Mouse (Mus musculus) bone marrow, adult 2 months (tissue): ENCODE results near the gene Gabpb2. TPM values are rescaled to one million over a fixed set of nuclear protein-coding genes. Genes with fewer than 3 reads are reported as not detected.

Experiments
- H3K27ac ChIP-seq: fragments of 200-500 bp; 2 replicates; pipeline ENCODE4 v1.5.1; 2012; ENCODE audit warnings: low read depth, mild to moderate bottlenecking, control low read depth, inconsistent platforms, low read length; ENCODE audit not compliant: control insufficient read depth, poor library complexity, insufficient read depth
- H3K4me1 ChIP-seq: fragments of 200-500 bp; 2 replicates; pipeline ENCODE4 v1.6.1; 2011; ENCODE audit warnings: low read length; ENCODE audit not compliant: control insufficient read depth, insufficient read depth
- H3K4me3 ChIP-seq: fragments of 200-500 bp; replicated peaks from 2 replicates; pipeline ENCODE3; 2011; ENCODE audit warnings: mild to moderate bottlenecking, low read depth, low read length, control low read depth; ENCODE audit not compliant: control insufficient read depth
- CTCF ChIP-seq: fragments of 200-500 bp; IDR thresholded peaks from 2 replicates; pipeline ENCODE4 v1.5.1; 2011; ENCODE audit warnings: low read length, control low read depth; ENCODE audit not compliant: control insufficient read depth, insufficient read depth
- POLR2A ChIP-seq: fragments of 200-500 bp; IDR thresholded peaks from 2 replicates; pipeline ENCODE4 v1.6.1; 2011; ENCODE audit warnings: low read depth, mild to moderate bottlenecking, control low read depth, low read length, borderline replicate concordance; ENCODE audit not compliant: control insufficient read depth
- WGBS: fragments of 180-500 bp; shearing (Covaris S2); methylation state at CpG from one replicate; pipeline ENCODE4 v1.1.7; 2018; 5-methylcytosine and 5-hydroxymethylcytosine counted together
- polyA plus RNA-seq: library from polyadenylated mRNA; stranded (reverse); fragments of >200 nt; gene quantifications from 2 replicates; pipeline ENCODE4 v1.2.4, GENCODE M21; 2011; ENCODE audit warnings: low replicate concordance; ENCODE audit not compliant: missing spikeins, insufficient read depth, insufficient read length

Gabpb2 gene
- polyA plus RNA-seq, 1 experiment: 28.5 TPM

- Histone ChIP-seq H3K27ac (no peak overlapping the region), H3K4me3 (no peak overlapping the region), H3K4me1 (no peaks in the 10 kb centered on the region)
- WGBS: 81% methylated on average over 2 of the region's 2 CpGs
- no peak for TF ChIP-seq CTCF
- TF ChIP-seq POLR2A: no peak
These were observed 7.1 kb downstream of the Gabpb2 start for GRCm38 (mm10) chr3:95210585-95210984.

GRCm38 (mm10) chr3:95208286-95208685, 9.4 kb downstream of the Gabpb2 start:
- TF ChIP-seq CTCF (no peak), POLR2A (no peak)
- H3K4me1 ChIP-seq: no peaks in the 10 kb centered on the region
- no peak overlapping the region for H3K27ac ChIP-seq
- H3K4me3 ChIP-seq: no peak overlapping the region
- 86% methylated on average over 4 of the region's 4 CpGs for WGBS

GRCm38 (mm10) chr3:95203880-95204279, 13.8 kb downstream of the Gabpb2 start:
- TF ChIP-seq CTCF: no peak
- TF ChIP-seq POLR2A: no peak
- Histone ChIP-seq H3K4me1 (no peaks in the 10 kb centered on the region), H3K27ac (no peak overlapping the region), H3K4me3 (no peak overlapping the region)
- 97% methylated on average over 6 of the region's 6 CpGs for WGBS

GRCm38 (mm10) chr3:95200562-95200961, 17.2 kb downstream of the Gabpb2 start:
- no peaks in the 10 kb centered on the region for H3K4me1 ChIP-seq
- 87% methylated on average over 2 of the region's 2 CpGs for WGBS
- TF ChIP-seq POLR2A (no peak), CTCF (no peak)
- H3K27ac ChIP-seq: no peak overlapping the region
- no peak overlapping the region for H3K4me3 ChIP-seq

- 91% methylated on average over 7 of the region's 7 CpGs for WGBS
- TF ChIP-seq CTCF (no peak), POLR2A (no peak)
- H3K27ac ChIP-seq: no peak overlapping the region
- H3K4me1 ChIP-seq: no peaks in the 10 kb centered on the region
- no peak overlapping the region for H3K4me3 ChIP-seq
These were observed 17.6 kb downstream of the Gabpb2 start for GRCm38 (mm10) chr3:95200132-95200531.

GRCm38 (mm10) chr3:95199101-95199500, 18.6 kb downstream of the Gabpb2 start:
- TF ChIP-seq CTCF (no peak), POLR2A (no peak)
- no peak overlapping the region for H3K27ac ChIP-seq
- no peaks in the 10 kb centered on the region; the same call in 1 of the 2 replicates for H3K4me1 ChIP-seq
- H3K4me3 ChIP-seq: no peak overlapping the region
- 72% methylated on average over 1 of the region's 1 CpGs for WGBS

GRCm38 (mm10) chr3:95195772-95196171, 21.9 kb downstream of the Gabpb2 start:
- Histone ChIP-seq H3K4me1 (no peaks in the 10 kb centered on the region; the same call in 1 of the 2 replicates), H3K27ac (no peak overlapping the region), H3K4me3 (no peak overlapping the region)
- TF ChIP-seq CTCF (no peak), POLR2A (no peak)
- 95% methylated on average over 2 of the region's 2 CpGs for WGBS

GRCm38 (mm10) chr3:95194721-95195135, 23.0 kb downstream of the Gabpb2 start:
- TF ChIP-seq POLR2A (no peak), CTCF (no peak)
- no peak overlapping the region for H3K4me3 ChIP-seq
- 81% methylated on average over 6 of the region's 6 CpGs for WGBS
- H3K27ac ChIP-seq: no peak overlapping the region
- H3K4me1 ChIP-seq: no peaks in the 10 kb centered on the region; the same call in 1 of the 2 replicates

- TF ChIP-seq POLR2A: no peak
- WGBS: 89% methylated on average over 6 of the region's 6 CpGs
- H3K4me1 ChIP-seq: peaks cover 2% of the 10 kb centered on the region
These were observed 30.8 kb downstream of the Gabpb2 start for GRCm38 (mm10) chr3:95186888-95187287.

More at GRCm38 (mm10) chr3:95186888-95187287, 30.8 kb downstream of the Gabpb2 start:
- Histone ChIP-seq H3K4me3 (no peak overlapping the region), H3K27ac (no peak overlapping the region)
